Mouse (Mus musculus): ENCODE data around the gene Acbd3. TPM values are rescaled to one million over a fixed set of nuclear protein-coding genes. Genes with fewer than 3 reads are reported as not detected.
A peak's percentile ranks its signal among the peaks of the same experiment; 100 is the strongest.

Acbd3 gene
- polyA plus RNA-seq (2015; fragmentation: Nextera tagmentation; extraction: Ambion mirVana), result 24.5 and 24.9 TPM in 2 replicates

DNA sequence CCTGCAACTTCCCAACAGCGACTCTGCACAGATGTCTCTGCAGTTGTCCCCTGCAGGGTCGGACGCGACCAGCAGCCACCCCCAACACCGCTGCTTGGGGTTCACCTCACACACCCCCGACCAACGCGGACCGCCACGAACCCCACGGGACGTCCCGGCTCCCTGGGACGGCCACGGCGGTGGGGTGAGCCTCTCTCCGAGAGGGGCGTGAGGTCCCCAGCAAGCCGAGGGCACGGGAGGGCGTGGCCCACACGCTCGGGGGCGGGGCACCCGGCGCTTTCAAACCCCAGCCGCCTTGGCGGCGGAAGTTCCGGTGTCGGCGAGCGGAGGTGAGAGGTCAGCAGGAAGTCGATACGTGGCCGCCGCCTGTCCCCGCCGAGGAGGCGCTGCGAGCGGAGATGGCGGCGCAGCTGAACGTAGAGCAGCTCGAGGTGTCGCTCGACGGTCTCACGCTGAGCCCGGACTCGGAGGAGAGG lies at the start of gene Acbd3:
Gene Acbd3 (plus strand): TSS at position 340 of the 476 bp plus-strand sequence.
- peak within 1 kb of the TSS; percentile 97 for H3K9ac ChIP-seq
- H3K27ac ChIP-seq, result peak within 1 kb of the TSS; percentile 95
- peak within 1 kb of the TSS; percentile 78 for H3K4me2 ChIP-seq
- no peaks in the 10 kb centered on the region for H3K36me3 ChIP-seq
- H3K4me1 ChIP-seq (replicated peaks), result peaks cover 42% of the 10 kb centered on the region
- WGBS, result under 1% methylated on average over 52 of the region's 52 CpGs
- peak; percentile 94 for ATAC-seq (ENCODE audit: low FRiP score)
- no peaks in the 10 kb centered on the region for H3K9me3 ChIP-seq
- peak within 1 kb of the TSS; percentile 92 for H3K4me3 ChIP-seq
- H3K27me3 ChIP-seq, result no peaks in the 10 kb centered on the region

DNA sequence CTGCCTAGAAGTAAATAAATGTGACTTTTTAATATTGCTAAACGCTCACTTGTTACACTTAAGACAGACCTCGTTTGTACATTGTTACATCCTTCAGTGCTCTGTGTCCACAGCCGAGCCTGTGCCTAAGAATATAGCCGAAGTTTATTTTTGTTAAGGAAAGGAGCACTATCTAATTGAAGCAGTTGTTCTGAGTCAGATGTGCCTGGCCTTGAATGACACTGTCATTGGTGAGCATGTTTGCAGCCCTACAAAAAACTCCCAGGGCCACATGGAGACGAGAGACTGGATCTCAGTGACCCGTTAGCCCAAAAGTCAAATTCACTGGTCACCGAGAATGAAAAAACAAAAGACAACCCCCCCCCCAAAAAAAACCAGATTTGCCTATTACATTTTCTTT lies 34.6 kb upstream of the Acbd3 start:
- peaks cover 23% of the 10 kb centered on the region for H3K27me3 ChIP-seq
- H3K9ac ChIP-seq, result no peak overlapping the region
- H3K27ac ChIP-seq, result no peak overlapping the region
- H3K4me1 ChIP-seq (replicated peaks), result peaks cover under 1% of the 10 kb centered on the region; the same call in 1 of the 2 replicates
- H3K36me3 ChIP-seq, result peaks cover 41% of the 10 kb centered on the region
- H3K9me3 ChIP-seq, result no peaks in the 10 kb centered on the region
- no peak overlapping the region for H3K4me2 ChIP-seq
- WGBS, result 92% methylated on average over 7 of the region's 7 CpGs
- H3K4me3 ChIP-seq, result no peak overlapping the region
- no peak for ATAC-seq (ENCODE audit: low FRiP score)

DNA sequence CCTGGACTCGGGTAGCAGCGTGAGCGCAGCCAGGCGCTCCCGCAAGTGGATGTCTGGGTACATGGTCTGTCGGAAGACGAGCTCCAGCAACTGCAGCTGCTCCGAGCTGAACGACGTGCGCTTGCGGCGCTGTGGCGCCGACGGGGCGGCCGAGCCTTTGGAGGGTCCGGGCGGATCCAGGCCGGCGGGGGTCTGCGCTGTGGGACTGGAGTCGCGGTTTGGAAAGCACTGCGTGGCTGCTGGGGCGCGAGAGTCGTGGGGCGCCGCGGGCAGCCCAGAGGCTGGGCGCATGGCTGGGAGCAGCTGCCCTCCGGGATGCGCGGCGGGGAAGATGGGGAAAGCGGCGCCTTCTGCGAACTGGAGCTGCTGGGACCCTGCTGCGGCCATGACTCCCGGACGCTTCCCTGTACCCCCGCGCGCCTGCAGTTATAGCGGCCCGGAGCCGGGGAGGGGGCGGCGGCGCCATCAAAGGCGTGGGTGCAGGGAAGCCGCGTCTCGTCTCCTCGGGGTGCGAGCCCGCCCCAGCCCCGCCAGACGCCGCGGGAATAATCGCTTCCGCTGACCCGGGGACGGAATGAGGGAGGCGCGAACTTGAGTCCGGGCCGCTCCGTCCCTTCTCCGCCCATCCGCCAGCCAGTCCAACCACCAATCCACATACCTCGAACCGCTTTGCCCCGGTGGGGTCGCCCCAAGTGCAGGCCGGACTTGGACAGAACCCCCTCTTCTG lies 29.1 kb upstream of the Acbd3 start, which contains the start of gene Mixl1:
Gene Mixl1 (minus strand): TSS at position 409 of the 727 bp plus-strand sequence.
- H3K27me3 ChIP-seq, result peaks cover 63% of the 10 kb centered on the region
- peaks cover 11% of the 10 kb centered on the region for H3K4me1 ChIP-seq (replicated peaks)
- under 1% methylated on average over 78 of the region's 79 CpGs for WGBS

DNA sequence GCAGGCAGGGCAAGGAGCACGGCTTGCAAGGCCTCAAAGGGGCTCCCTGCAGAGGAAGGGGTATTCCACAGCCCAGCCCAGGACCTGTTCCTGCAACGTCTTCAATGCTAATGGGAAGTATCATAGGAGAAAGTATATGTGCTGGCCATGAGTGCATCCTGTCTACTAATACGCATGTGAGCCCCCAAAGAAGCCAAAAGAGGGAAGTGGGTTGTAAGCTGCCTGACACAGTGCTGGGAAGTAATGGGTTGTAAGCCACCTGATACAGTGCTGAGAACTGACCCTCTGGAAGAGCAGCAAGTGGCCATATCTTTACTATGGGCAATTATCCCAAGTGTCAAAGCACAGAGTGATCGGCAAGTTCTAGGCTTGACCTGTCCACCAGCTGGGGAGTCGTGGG lies 27.8 kb upstream of the Acbd3 start:
- no peak for ATAC-seq (ENCODE audit: low FRiP score)
- Histone ChIP-seq H3K36me3 (no peaks in the 10 kb centered on the region), H3K4me3 (no peak overlapping the region), H3K9ac (no peak overlapping the region), H3K27me3 (peaks cover 63% of the 10 kb centered on the region), H3K9me3 (no peaks in the 10 kb centered on the region), H3K27ac (no peak overlapping the region), H3K4me1 (replicated peaks) (peaks cover 11% of the 10 kb centered on the region), H3K4me2 (no peak overlapping the region)
- 54% methylated on average over 5 of the region's 5 CpGs for WGBS

More for the DNA sequence above, 29.1 kb upstream of the Acbd3 start, which contains the start of gene Mixl1:
- H3K36me3 ChIP-seq, result peaks cover 8% of the 10 kb centered on the region
- peak within 1 kb of the TSS; percentile 65 for H3K4me2 ChIP-seq
- ATAC-seq (ENCODE audit: low FRiP score), result no peak
- H3K9ac ChIP-seq, result peak within 1 kb of the TSS; percentile 65; the same call in 1 of the 2 replicates
- peak within 1 kb of the TSS; percentile 42 for H3K4me3 ChIP-seq
- no peaks in the 10 kb centered on the region for H3K9me3 ChIP-seq
- no peak within 1 kb of the TSS for H3K27ac ChIP-seq

DNA sequence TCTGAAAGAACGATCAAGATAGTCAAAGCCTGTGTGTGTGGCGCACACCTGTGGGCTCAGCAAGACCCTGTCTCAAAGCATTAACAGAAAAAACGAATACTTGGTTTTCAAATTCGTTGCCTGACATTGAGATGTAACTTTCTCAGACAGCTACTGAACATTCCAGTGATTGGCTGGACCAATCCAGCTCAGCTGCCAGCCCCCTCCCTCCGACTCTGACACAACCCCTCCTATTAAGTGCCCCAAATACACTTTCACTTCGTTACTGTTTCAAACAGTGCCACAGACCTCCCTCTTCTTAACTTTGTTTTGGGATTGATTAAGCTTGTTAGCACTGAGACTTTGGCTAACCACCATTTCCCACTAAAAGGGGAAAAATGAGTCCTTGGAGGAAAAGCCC lies 22.4 kb upstream of the Acbd3 start:
- no peaks in the 10 kb centered on the region for H3K4me1 ChIP-seq (replicated peaks)
- no peak overlapping the region for H3K27ac ChIP-seq
- H3K9me3 ChIP-seq, result no peaks in the 10 kb centered on the region
- no peak overlapping the region for H3K4me2 ChIP-seq
- no peak overlapping the region for H3K4me3 ChIP-seq
- no peak overlapping the region for H3K9ac ChIP-seq
- ATAC-seq (ENCODE audit: low FRiP score), result no peak
- 58% methylated on average over 6 of the region's 6 CpGs for WGBS
- no peaks in the 10 kb centered on the region for H3K36me3 ChIP-seq
- H3K27me3 ChIP-seq, result peaks cover 19% of the 10 kb centered on the region

DNA sequence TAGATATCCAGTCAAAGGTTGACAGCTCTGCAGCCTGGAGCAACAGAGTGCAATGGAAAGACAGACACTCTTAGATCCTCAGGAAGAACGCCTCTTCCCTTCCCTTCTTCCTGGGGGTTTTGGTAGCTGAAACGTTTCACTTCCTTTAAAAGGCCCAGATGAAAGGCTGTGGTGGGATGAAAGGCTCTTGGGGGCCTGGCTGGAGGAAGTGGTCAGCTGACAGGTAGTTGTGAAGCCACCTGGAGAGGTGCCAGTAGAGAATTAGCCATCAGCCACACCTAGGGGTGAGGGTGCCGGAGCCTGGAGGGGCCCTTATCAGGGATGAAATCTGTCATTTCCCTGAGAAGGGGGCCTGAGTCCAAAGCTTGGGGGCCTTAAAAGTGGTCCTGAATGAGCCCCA lies 18.5 kb upstream of the Acbd3 start:
- Histone ChIP-seq H3K36me3 (no peaks in the 10 kb centered on the region), H3K9me3 (no peaks in the 10 kb centered on the region), H3K4me3 (no peak overlapping the region), H3K4me2 (no peak overlapping the region), H3K4me1 (replicated peaks) (no peaks in the 10 kb centered on the region), H3K27me3 (no peaks in the 10 kb centered on the region), H3K9ac (no peak overlapping the region), H3K27ac (no peak overlapping the region)
- WGBS, result 63% methylated on average over 3 of the region's 3 CpGs
- ATAC-seq (ENCODE audit: low FRiP score), result no peak

DNA sequence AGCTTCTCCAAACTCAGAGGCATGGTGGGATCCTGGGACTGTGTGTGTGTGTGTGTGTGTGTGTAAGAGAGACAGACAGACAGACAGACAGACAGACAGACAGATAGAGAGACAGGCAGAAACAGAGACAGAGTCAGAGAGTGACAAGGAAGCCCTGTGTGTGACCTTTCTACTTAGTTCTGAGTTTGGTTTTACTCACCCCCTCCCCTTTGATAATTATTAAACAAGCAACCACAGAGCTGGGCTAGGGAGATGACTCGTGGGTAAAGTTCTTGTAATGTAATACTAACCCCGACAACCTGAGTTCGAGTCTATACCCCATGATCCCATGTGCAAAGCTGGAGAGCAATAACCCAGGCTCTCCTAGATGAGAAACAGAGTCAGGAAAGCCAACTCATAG lies 18.0 kb upstream of the Acbd3 start:
- WGBS, result 77% methylated on average over 3 of the region's 3 CpGs
- Histone ChIP-seq H3K4me3 (no peak overlapping the region), H3K4me1 (replicated peaks) (no peaks in the 10 kb centered on the region), H3K9ac (no peak overlapping the region), H3K9me3 (no peaks in the 10 kb centered on the region), H3K36me3 (no peaks in the 10 kb centered on the region), H3K27ac (no peak overlapping the region), H3K27me3 (no peaks in the 10 kb centered on the region), H3K4me2 (no peak overlapping the region)
- no peak for ATAC-seq (ENCODE audit: low FRiP score)

DNA sequence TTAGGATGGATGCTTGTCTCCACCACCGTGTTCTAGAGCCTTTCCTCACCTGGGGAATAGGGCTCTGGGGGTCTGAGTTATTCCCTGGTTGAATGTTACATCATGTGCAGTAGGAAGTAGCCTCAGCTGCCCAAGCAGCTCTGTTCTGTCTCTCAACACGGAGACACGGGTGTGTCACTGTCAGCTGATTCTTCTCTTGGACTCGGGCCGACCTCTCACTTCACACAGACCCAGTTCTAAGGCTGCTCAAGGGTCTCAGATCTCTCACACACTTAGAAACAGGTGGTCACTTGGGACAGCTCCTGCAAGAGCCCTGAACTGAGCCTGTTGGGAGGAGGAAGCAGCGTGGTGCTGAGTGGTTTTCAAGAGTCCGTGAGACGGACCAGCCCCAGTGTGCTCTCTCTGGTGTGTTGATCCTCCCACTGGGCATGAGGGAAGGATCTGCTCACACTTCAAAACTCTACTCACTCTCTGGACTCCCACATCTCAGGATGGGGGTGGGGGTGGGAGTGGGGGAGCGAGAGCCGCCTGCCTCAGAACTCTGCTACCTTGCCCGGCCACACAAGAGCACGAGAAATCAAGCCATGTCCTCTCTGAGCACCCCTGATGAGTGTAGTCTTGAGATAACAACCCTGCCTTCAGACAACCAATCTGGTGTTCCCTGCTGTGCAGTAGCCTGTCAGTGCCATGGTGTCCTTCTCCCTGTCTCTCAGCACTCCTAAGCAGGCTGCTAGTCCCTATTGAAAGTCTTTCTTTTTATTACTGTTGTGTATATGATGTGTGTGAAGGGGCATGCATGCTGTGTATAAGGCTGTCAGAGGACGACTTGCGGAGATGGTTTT lies 16.7 kb upstream of the Acbd3 start:
- WGBS, result 83% methylated on average over 14 of the region's 14 CpGs
- Histone ChIP-seq H3K4me2 (no peak overlapping the region), H3K9ac (no peak overlapping the region), H3K9me3 (no peaks in the 10 kb centered on the region), H3K4me1 (replicated peaks) (no peaks in the 10 kb centered on the region), H3K27ac (no peak overlapping the region), H3K4me3 (no peak overlapping the region), H3K27me3 (no peaks in the 10 kb centered on the region), H3K36me3 (no peaks in the 10 kb centered on the region)
- ATAC-seq (ENCODE audit: low FRiP score), result no peak

DNA sequence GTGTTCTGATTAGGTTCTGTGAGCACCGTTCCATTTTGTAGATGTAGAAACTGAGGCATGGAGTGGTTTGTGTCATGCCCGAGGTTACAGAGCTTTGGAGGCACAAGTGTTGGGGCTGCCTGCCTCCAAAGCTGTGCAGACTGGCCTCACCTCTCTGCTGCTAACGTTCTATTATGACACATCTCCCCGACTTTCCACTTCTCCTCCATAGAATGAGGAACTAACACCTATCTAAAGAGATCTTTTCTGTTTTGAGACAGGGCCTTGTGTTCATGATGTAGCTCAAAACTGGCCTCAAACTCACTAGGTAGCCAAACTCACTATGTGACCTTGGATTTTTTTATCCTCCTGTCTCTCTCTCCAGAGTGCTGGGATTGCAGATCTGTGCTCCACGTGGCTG lies 7.1 kb upstream of the Acbd3 start:
- Histone ChIP-seq H3K9me3 (no peaks in the 10 kb centered on the region), H3K4me1 (replicated peaks) (no peaks in the 10 kb centered on the region), H3K4me3 (no peak overlapping the region), H3K9ac (no peak overlapping the region), H3K4me2 (no peak overlapping the region), H3K36me3 (no peaks in the 10 kb centered on the region), H3K27me3 (0 out of 2 replicates have a peak, but pooled peaks cover 2% of the 10 kb centered on the region), H3K27ac (no peak overlapping the region)
- ATAC-seq (ENCODE audit: low FRiP score), result no peak
- 75% methylated on average over 5 of the region's 5 CpGs for WGBS

DNA sequence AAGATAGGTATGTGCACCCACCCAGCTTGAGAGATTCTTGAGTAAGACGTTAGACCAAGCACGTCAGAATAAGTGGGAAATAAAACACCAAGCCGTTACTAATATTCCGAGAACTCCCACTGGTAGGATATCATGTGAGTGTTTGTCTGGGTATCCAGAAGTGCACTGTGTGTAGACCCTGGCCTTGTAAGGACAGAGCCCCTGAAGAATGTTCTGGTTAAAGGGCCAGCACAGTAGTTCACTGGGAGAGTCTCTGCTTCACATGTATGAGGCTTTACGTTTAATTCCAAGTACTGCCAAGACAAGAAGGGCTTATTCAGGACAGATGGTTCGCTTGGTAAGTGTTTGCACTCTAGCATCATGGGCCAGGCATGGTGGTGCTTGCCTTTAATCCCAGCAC lies 6.4 kb upstream of the Acbd3 start:
- 90% methylated on average over 6 of the region's 6 CpGs for WGBS
- Histone ChIP-seq H3K36me3 (no peaks in the 10 kb centered on the region), H3K4me2 (no peak overlapping the region), H3K4me1 (replicated peaks) (peaks cover under 1% of the 10 kb centered on the region; the same call in 1 of the 2 replicates), H3K9ac (no peak overlapping the region), H3K27me3 (0 out of 2 replicates have a peak, but pooled peaks cover 2% of the 10 kb centered on the region), H3K9me3 (no peaks in the 10 kb centered on the region), H3K27ac (no peak overlapping the region), H3K4me3 (no peak overlapping the region)
- ATAC-seq (ENCODE audit: low FRiP score), result no peak

DNA sequence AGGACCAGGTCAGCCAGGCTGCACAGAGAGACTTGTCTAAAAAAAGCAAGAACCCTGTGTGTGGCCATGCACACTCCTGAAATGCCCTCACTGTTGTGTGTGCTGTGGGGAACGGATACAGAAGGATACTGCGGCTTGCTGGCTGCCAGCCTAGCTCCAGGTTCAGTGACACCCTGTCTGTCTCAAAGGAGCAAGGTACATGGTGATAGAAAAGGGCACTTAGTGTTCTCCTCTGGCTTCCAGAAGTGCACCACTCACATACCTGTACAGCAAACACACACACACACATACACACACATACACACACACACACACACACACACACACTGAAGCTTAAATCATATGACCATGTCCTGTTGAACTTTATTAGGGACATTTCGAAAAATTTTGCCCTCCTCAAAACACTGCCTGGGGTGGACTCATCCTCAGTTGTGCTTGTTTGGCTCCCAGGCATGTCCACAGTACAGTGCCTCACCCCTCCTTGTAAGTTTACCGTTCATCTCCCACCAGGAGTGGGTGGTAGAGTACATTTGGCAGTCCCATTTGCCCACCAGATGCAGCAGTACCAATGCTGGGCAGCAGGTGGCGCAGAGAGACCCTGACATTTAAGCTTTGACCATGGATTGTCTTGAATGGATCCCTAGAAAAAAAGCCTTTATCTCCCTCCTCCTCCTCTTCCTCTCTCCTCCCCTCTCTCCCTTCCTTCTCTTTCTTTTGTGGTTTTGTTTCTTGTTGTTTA lies 5.7 kb upstream of the Acbd3 start:
- WGBS, result 50% methylated on average over 5 of the region's 5 CpGs
- Histone ChIP-seq H3K4me3 (no peak overlapping the region), H3K4me1 (replicated peaks) (peaks cover 7% of the 10 kb centered on the region), H3K27ac (no peak overlapping the region), H3K4me2 (no peak overlapping the region), H3K9ac (no peak overlapping the region), H3K27me3 (0 out of 2 replicates have a peak, but pooled peaks cover 2% of the 10 kb centered on the region), H3K36me3 (no peaks in the 10 kb centered on the region), H3K9me3 (no peaks in the 10 kb centered on the region)
- ATAC-seq (ENCODE audit: low FRiP score), result 0 out of 2 replicates have a peak, but pooled peaks have one; percentile 32

DNA sequence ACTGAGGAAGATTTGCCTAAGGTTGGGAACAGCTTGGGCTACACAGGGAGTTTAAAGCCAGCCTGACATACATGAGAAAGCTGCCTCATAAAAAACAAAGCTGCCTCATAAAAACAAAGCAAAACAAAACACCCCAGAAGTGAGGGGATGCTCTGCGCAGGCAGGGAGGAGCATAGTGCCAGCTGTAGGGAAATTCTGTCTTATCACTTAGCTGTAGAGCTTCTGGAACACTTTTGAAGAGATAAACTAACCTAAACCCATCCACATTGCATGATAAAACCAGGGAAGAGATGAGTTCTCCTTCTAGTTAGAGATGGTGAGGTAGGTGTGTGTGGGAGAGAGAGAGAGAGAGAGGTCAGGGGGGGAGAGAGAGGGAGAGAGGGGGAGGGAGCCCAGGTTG lies 3.2 kb upstream of the Acbd3 start:
- Histone ChIP-seq H3K9me3 (no peaks in the 10 kb centered on the region), H3K4me2 (no peak overlapping the region), H3K36me3 (no peaks in the 10 kb centered on the region), H3K9ac (no peak overlapping the region), H3K4me1 (replicated peaks) (peaks cover 22% of the 10 kb centered on the region), H3K4me3 (no peak overlapping the region), H3K27ac (no peak overlapping the region), H3K27me3 (no peaks in the 10 kb centered on the region)
- ATAC-seq (ENCODE audit: low FRiP score), result no peak
- 61% methylated on average over 1 of the region's 1 CpGs for WGBS
